Mouse (Mus musculus): ENCODE data around the gene Epn1.

DNA sequence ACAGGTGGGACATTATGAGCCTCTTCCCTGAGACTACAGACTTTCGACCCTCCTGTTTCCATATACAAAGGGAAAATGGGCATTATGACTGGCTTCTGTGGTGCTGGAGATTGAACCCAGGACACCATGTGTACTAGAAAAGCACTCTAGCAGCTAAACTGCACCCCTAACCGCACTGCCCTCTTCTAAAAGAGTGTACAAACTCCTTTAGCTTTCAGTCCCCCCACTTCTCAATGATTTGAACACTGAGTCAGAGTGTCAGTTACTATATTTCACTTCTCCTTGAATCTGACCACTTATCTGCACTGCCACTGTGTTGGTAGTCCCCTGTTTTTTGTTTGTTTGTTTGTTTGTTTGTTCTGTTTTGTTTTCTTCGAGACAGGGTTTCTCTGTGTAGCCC, 46.2 kb upstream of the Epn1 start, which contains the start of gene 4632433K11Rik:
- TF ChIP-seq CTCF (IDR thresholded peaks at IDR 0.05; ENCODE audit: low read depth), result no peak
- no peak for TF ChIP-seq EP300 (optimal IDR thresholded peaks at IDR 0.05)

Data from stomach, postnatal 0 days (tissue).